Comparison of ENCODE assay signal across 8 mouse cellular contexts in the genomic region with DNA sequence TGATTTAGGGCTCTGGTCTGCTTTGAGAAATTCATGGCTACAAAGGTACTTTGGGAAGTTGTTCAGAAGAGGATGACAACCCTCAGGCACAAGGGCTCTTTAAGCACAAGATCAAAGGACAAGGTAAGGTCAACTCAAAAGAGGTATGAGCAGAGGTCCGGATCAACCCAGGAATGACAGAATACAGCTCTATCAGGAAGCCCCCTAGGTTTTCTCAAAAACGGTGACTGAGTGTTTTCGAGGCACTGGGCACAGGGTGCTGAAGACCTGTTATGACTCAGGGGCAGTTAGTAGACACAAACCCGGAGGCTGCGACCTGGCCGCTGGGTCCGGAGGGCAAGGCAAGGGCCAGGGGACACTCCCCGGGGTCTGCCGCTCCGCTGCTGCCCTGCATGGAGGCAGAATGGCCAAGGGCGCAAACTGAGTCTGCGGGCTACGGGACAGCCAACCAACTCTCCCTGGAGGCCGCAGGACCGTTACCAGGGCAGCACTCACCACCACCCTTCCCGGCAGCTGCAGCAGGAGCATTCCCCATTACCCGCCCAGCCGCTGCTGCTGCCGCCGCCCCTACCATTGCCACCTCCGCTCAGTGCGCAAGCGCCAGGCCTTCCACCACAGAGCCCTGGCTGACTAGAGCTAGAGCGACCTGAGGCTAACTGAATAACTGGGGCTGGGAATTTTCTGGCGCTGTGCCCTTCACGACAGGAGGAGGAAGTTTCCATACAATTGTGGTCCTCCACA. TPM values are rescaled to one million over a fixed set of nuclear protein-coding genes. Genes with fewer than 3 reads are reported as not detected.
A peak's percentile ranks its signal among the peaks of the same experiment; 100 is the strongest.
DNase-seq lines count a peak whose midpoint lies in the region; ATAC-seq and TF ChIP-seq lines count a peak whose summit lies in the region.

No protein-coding gene starts in this region.

- H3K9me3 ChIP-seq in megakaryocyte, embryonic 14.5 days = no peaks in the 10 kb centered on the region
- no peaks in the 10 kb centered on the region for H3K9me3 ChIP-seq in forebrain, embryonic 10.5 days
- H3K9me3 ChIP-seq in heart, embryonic 13.5 days = no peaks in the 10 kb centered on the region
- no peaks in the 10 kb centered on the region for H3K9me3 ChIP-seq in kidney, postnatal 0 days (replicated peaks; ENCODE audit: low read length)
- no peaks in the 10 kb centered on the region for H3K9me3 ChIP-seq in neural tube, embryonic 11.5 days (ENCODE audit: control insufficient read depth, low read length)

- H3K27ac ChIP-seq in forebrain, embryonic 10.5 days = peak overlapping the region; percentile 85
- H3K27ac ChIP-seq in heart, embryonic 13.5 days (replicated peaks) = peak overlapping the region; percentile 83
- peak overlapping the region; percentile 58 for H3K27ac ChIP-seq in kidney, postnatal 0 days
- no peak overlapping the region for H3K27ac ChIP-seq in liver, adult 2 months (replicated peaks; ENCODE audit: insufficient read depth, low read depth, low read length)
- no peak overlapping the region for H3K27ac ChIP-seq in neural tube, embryonic 11.5 days (ENCODE audit: low read depth, low read length)

- no peaks in the 10 kb centered on the region for H3K27me3 ChIP-seq in megakaryocyte, embryonic 14.5 days (replicated peaks)
- H3K27me3 ChIP-seq in forebrain, embryonic 10.5 days (ENCODE audit: poor library complexity, severe bottlenecking) = no peaks in the 10 kb centered on the region
- no peaks in the 10 kb centered on the region for H3K27me3 ChIP-seq in heart, embryonic 13.5 days (replicated peaks)
- no peaks in the 10 kb centered on the region for H3K27me3 ChIP-seq in kidney, postnatal 0 days (ENCODE audit: insufficient read depth, low read length)
- H3K27me3 ChIP-seq in liver, adult 2 months (ENCODE audit: control insufficient read depth, insufficient read depth, low read length) = no peaks in the 10 kb centered on the region
- H3K27me3 ChIP-seq in neural tube, embryonic 11.5 days (ENCODE audit: control insufficient read depth, insufficient read depth, low read length) = no peaks in the 10 kb centered on the region

- peak overlapping the region; percentile 90 for H3K9ac ChIP-seq in heart, embryonic 13.5 days
- peak overlapping the region; percentile 70 for H3K9ac ChIP-seq in kidney, postnatal 0 days (ENCODE audit: low read depth, low read length)
- peak overlapping the region; percentile 70 for H3K9ac ChIP-seq in liver, adult 2 months (ENCODE audit: low read depth, low read length)
- H3K9ac ChIP-seq in neural tube, embryonic 11.5 days (ENCODE audit: low read length) = peak overlapping the region; percentile 72

- H3K4me3 ChIP-seq in megakaryocyte, embryonic 14.5 days (replicated peaks) = peak overlapping the region; percentile 90
- peak overlapping the region; percentile 64 for H3K4me3 ChIP-seq in forebrain, embryonic 10.5 days
- peak overlapping the region; percentile 66 for H3K4me3 ChIP-seq in heart, embryonic 13.5 days
- peak overlapping the region; percentile 49 for H3K4me3 ChIP-seq in kidney, postnatal 0 days (replicated peaks; ENCODE audit: low read depth, low read length)
- peak overlapping the region; percentile 66 for H3K4me3 ChIP-seq in liver, adult 2 months (ENCODE audit: insufficient read depth, low read depth, low read length)
- peak overlapping the region; percentile 46 for H3K4me3 ChIP-seq in neural tube, embryonic 11.5 days (ENCODE audit: low read depth, low read length)

- peaks cover 51% of the 10 kb centered on the region for H3K36me3 ChIP-seq in megakaryocyte, embryonic 14.5 days (replicated peaks; ENCODE audit: low read length)
- H3K36me3 ChIP-seq in forebrain, embryonic 10.5 days (replicated peaks) = peaks cover 24% of the 10 kb centered on the region
- H3K36me3 ChIP-seq in heart, embryonic 13.5 days = peaks cover 13% of the 10 kb centered on the region
- no peaks in the 10 kb centered on the region for H3K36me3 ChIP-seq in kidney, postnatal 0 days (ENCODE audit: insufficient read depth, low read length)
- peaks cover 23% of the 10 kb centered on the region for H3K36me3 ChIP-seq in liver, adult 2 months (ENCODE audit: control insufficient read depth, insufficient read depth, low read length)
- H3K36me3 ChIP-seq in neural tube, embryonic 11.5 days (ENCODE audit: control insufficient read depth, insufficient read depth, low read length) = no peaks in the 10 kb centered on the region

- DNase-seq in forebrain, embryonic 10.5 days (ENCODE audit: extremely low spot score, low spot score) = peak; percentile 80
- DNase-seq in kidney, postnatal 0 days (ENCODE audit: low spot score) = peak; percentile 94
- peak; percentile 74 for DNase-seq in liver, adult 2 months (ENCODE audit: extremely low read depth, low read depth, low spot score)
- peak; percentile 86 for DNase-seq in neural tube, embryonic 11.5 days (ENCODE audit: low spot score)
- DNase-seq in telencephalon, adult 2 months (ENCODE audit: low read depth, low spot score) = peak; percentile 67

- no peak for TF ChIP-seq POLR2A in liver, adult 2 months (IDR thresholded peaks at IDR 0.05; ENCODE audit: extremely low read depth, insufficient read depth, low read length)

- H3K79me2 ChIP-seq in liver, adult 2 months (ENCODE audit: control insufficient read depth, insufficient read depth, low read length) = peaks cover 3% of the 10 kb centered on the region; the same call in 1 of the 2 replicates

- WGBS in forebrain, embryonic 10.5 days = 7% methylated on average over 26 of the region's 26 CpGs
- WGBS in heart, embryonic 13.5 days = 5% methylated on average over 26 of the region's 26 CpGs
- 4% methylated on average over 26 of the region's 26 CpGs for WGBS in kidney, postnatal 0 days
- 13% methylated on average over 26 of the region's 26 CpGs for WGBS in liver, adult 2 months
- 5% methylated on average over 26 of the region's 26 CpGs for WGBS in neural tube, embryonic 11.5 days

- H3K4me2 ChIP-seq in heart, embryonic 13.5 days = peak overlapping the region; percentile 92
- peak overlapping the region; percentile 96 for H3K4me2 ChIP-seq in kidney, postnatal 0 days (ENCODE audit: low read length)
- peak overlapping the region; percentile 84 for H3K4me2 ChIP-seq in neural tube, embryonic 11.5 days (ENCODE audit: low read depth)

- no peak for TF ChIP-seq CTCF in kidney, postnatal 0 days (IDR thresholded peaks at IDR 0.05; ENCODE audit: low read depth)
- TF ChIP-seq CTCF in liver, adult 2 months (IDR thresholded peaks at IDR 0.05; ENCODE audit: low read depth, low read length) = no peak

- no peak for ATAC-seq in megakaryocyte, adult 5-6 weeks (ENCODE audit: poor library complexity, severe bottlenecking)
- ATAC-seq in heart, embryonic 13.5 days (ENCODE audit: extremely low read depth, insufficient number of reproducible peaks, low FRiP score, low TSS enrichment) = peak; percentile 79; the same call in 1 of the 2 replicates
- ATAC-seq in kidney, postnatal 0 days (replicated peaks; ENCODE audit: low FRiP score, low read depth) = peak; percentile 92
- peak; percentile 92 for ATAC-seq in neural tube, embryonic 11.5 days (ENCODE audit: insufficient read depth, low FRiP score, low TSS enrichment)

- peaks cover 41% of the 10 kb centered on the region for H3K4me1 ChIP-seq in megakaryocyte, embryonic 14.5 days
- peaks cover 14% of the 10 kb centered on the region for H3K4me1 ChIP-seq in forebrain, embryonic 10.5 days
- peaks cover 25% of the 10 kb centered on the region for H3K4me1 ChIP-seq in heart, embryonic 13.5 days
- H3K4me1 ChIP-seq in kidney, postnatal 0 days (replicated peaks; ENCODE audit: insufficient read depth, low read length) = 0 out of 2 replicates have a peak, but pooled peaks cover 4% of the 10 kb centered on the region
- H3K4me1 ChIP-seq in liver, adult 2 months (ENCODE audit: control insufficient read depth, insufficient read depth, low read length) = peaks cover 13% of the 10 kb centered on the region
- H3K4me1 ChIP-seq in neural tube, embryonic 11.5 days (ENCODE audit: control insufficient read depth, insufficient read depth, low read length) = no peaks in the 10 kb centered on the region

RNA-seq across cellular contexts. Expression of a gene that starts 13.2 kb away (rescaled TPM):
- 2.5 and 2.9 TPM in 2 replicates for polyA plus RNA-seq in megakaryocyte, embryonic 14.5 days (2012; ENCODE audit: insufficient read depth, low replicate concordance)
- 14.3 and 24.1 TPM in 2 replicates for total RNA-seq in megakaryocyte, adult 5-6 weeks (2015)
- total RNA-seq in megakaryocyte, adult 5-6 weeks (2017) = 18.7 and 21.0 TPM in 2 replicates
- polyA plus RNA-seq in forebrain, embryonic 10.5 days (2016; fragmentation: Nextera tagmentation; extraction: Ambion mirVana) = 35.3 and 36.0 TPM in 2 replicates
- polyA plus RNA-seq in heart, embryonic 13.5 days (2015; fragmentation: Nextera tagmentation; extraction: Ambion mirVana) = 18.3 and 19.2 TPM in 2 replicates
- 25.3 and 26.7 TPM in 2 replicates for polyA plus RNA-seq in kidney, postnatal 0 days (2015; fragmentation: Nextera tagmentation; extraction: Ambion mirVana)
- total RNA-seq in liver, adult 2 months (2014; rRNA removed) = 22.7 and 24.0 TPM in 2 replicates
- 16.9 and 19.9 TPM in 2 replicates for polyA plus RNA-seq in liver, adult 2 months (2012; rRNA removed)
- 32.7 and 35.2 TPM in 2 replicates for polyA plus RNA-seq in neural tube, embryonic 11.5 days (2014; fragmentation: Nextera tagmentation; extraction: Ambion mirVana)

RNA-seq across cellular contexts. Expression of a gene that starts 13.4 kb away (rescaled TPM):
- 17.7 and 65.6 TPM in 2 replicates for polyA plus RNA-seq in megakaryocyte, embryonic 14.5 days (2012; ENCODE audit: insufficient read depth, low replicate concordance)
- total RNA-seq in megakaryocyte, adult 5-6 weeks (2015) = 62.0 and 63.4 TPM in 2 replicates
- total RNA-seq in megakaryocyte, adult 5-6 weeks (2017) = 142 and 147 TPM in 2 replicates
- polyA plus RNA-seq in forebrain, embryonic 10.5 days (2016; fragmentation: Nextera tagmentation; extraction: Ambion mirVana) = 92.2 and 93.8 TPM in 2 replicates
- 96.7 and 115 TPM in 2 replicates for polyA plus RNA-seq in heart, embryonic 13.5 days (2015; fragmentation: Nextera tagmentation; extraction: Ambion mirVana)
- polyA plus RNA-seq in kidney, postnatal 0 days (2015; fragmentation: Nextera tagmentation; extraction: Ambion mirVana) = 108 and 119 TPM in 2 replicates
- total RNA-seq in liver, adult 2 months (2014; rRNA removed) = 62.0 and 67.7 TPM in 2 replicates
- polyA plus RNA-seq in liver, adult 2 months (2012; rRNA removed) = 20.7 and 23.9 TPM in 2 replicates
- 117 TPM in 2 replicates for polyA plus RNA-seq in neural tube, embryonic 11.5 days (2014; fragmentation: Nextera tagmentation; extraction: Ambion mirVana)

RNA-seq across cellular contexts. Expression of a gene that starts 32.9 kb away (rescaled TPM):
- not detected in 2 replicates for polyA plus RNA-seq in megakaryocyte, embryonic 14.5 days (2012; ENCODE audit: insufficient read depth, low replicate concordance)
- not detected in 2 replicates for total RNA-seq in megakaryocyte, adult 5-6 weeks (2015)
- not detected in 2 replicates for total RNA-seq in megakaryocyte, adult 5-6 weeks (2017)
- not detected in 2 replicates for polyA plus RNA-seq in forebrain, embryonic 10.5 days (2016; fragmentation: Nextera tagmentation; extraction: Ambion mirVana)
- polyA plus RNA-seq in heart, embryonic 13.5 days (2015; fragmentation: Nextera tagmentation; extraction: Ambion mirVana) = not detected in 2 replicates
- polyA plus RNA-seq in kidney, postnatal 0 days (2015; fragmentation: Nextera tagmentation; extraction: Ambion mirVana) = 0.26 and 0.32 TPM in 2 replicates
- total RNA-seq in liver, adult 2 months (2014; rRNA removed) = not detected in 2 replicates
- polyA plus RNA-seq in liver, adult 2 months (2012; rRNA removed) = 0.10 and 0.14 TPM in 2 replicates
- not detected in 2 replicates for polyA plus RNA-seq in neural tube, embryonic 11.5 days (2014; fragmentation: Nextera tagmentation; extraction: Ambion mirVana)

RNA-seq across cellular contexts. Expression of a gene that starts 46.8 kb away (rescaled TPM):
- polyA plus RNA-seq in megakaryocyte, embryonic 14.5 days (2012; ENCODE audit: insufficient read depth, low replicate concordance) = 0.23 TPM in 1 of 2 replicates, not detected in the other
- total RNA-seq in megakaryocyte, adult 5-6 weeks (2015) = not detected in 2 replicates
- total RNA-seq in megakaryocyte, adult 5-6 weeks (2017) = not detected in 2 replicates
- polyA plus RNA-seq in forebrain, embryonic 10.5 days (2016; fragmentation: Nextera tagmentation; extraction: Ambion mirVana) = not detected in 2 replicates
- 4.3 and 13.4 TPM in 2 replicates for polyA plus RNA-seq in heart, embryonic 13.5 days (2015; fragmentation: Nextera tagmentation; extraction: Ambion mirVana)
- 2.7 and 6.2 TPM in 2 replicates for polyA plus RNA-seq in kidney, postnatal 0 days (2015; fragmentation: Nextera tagmentation; extraction: Ambion mirVana)
- 10,308 and 11,624 TPM in 2 replicates for total RNA-seq in liver, adult 2 months (2014; rRNA removed)
- 17,109 and 17,601 TPM in 2 replicates for polyA plus RNA-seq in liver, adult 2 months (2012; rRNA removed)
- not detected in 2 replicates for polyA plus RNA-seq in neural tube, embryonic 11.5 days (2014; fragmentation: Nextera tagmentation; extraction: Ambion mirVana)

Comparison
In these comparisons a context has a peak if more than half of its experiments do, and no peak if none do; other contexts are left out.
1. H3K27ac ChIP-seq: peak in forebrain, embryonic 10.5 days (single experiment), heart, embryonic 13.5 days (single experiment) and kidney, postnatal 0 days (single experiment); none in liver, adult 2 months (single experiment) and neural tube, embryonic 11.5 days (single experiment).
2. Peak in every context shown above with its lines, with median percentiles within 50 percentile points of each other: H3K4me3 ChIP-seq, DNase-seq, H3K4me2 ChIP-seq and H3K9ac ChIP-seq.